Mouse (Mus musculus): Measurements from ENCODE around the gene Repin1. TPM values are rescaled to one million over a fixed set of nuclear protein-coding genes. Genes with fewer than 3 reads are reported as not detected.

Gene Repin1
- total and polyA plus RNA-seq, 3 experiments = not detected

DNA sequence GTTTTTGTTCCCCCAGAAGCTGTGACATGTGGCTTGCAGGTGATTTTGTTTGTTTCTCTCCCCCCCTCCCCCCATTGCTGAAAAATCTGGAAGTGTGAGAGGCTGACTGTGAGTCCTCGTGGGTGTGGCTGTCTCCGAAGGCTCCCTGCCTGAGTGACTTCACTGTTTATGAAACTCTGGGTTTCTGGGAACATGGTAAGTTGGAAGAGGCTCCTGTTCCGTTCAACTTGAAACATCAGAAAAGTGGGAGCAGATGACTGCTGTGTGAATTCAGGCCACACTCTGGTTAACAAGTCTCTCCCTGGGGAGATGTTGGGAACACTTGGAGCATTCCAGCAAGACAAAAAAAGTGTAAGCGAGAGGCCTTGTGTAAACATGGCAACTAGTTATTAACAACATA lies 46.8 kb upstream of the Repin1 start:
- Histone ChIP-seq H3K9ac (ENCODE audit: control insufficient read depth, low read depth, low read length, poor library complexity, severe bottlenecking) (no peak overlapping the region), H3K36me3 (ENCODE audit: control insufficient read depth in 1 of 2, insufficient read depth in 2 of 2, low read length in 2 of 2) (no peaks in the 10 kb centered on the region), H3K27ac (ENCODE audit: control insufficient read depth, low read depth, low read length) (no peak overlapping the region), H3K27me3 (ENCODE audit: control insufficient read depth in 1 of 2, insufficient read depth in 2 of 2, low read length in 2 of 2) (no peaks in the 10 kb centered on the region), H3K79me2 (ENCODE audit: control insufficient read depth, insufficient read depth, low read length, poor library complexity) (no peaks in the 10 kb centered on the region), H3K9me3 (replicated peaks; ENCODE audit: insufficient read depth, low read length) (no peaks in the 10 kb centered on the region), H3K4me3 (ENCODE audit: control insufficient read depth in 1 of 2, insufficient read depth in 1 of 2, low read depth in 2 of 2, low read length in 2 of 2) (no peak overlapping the region), H3K4me1 (ENCODE audit: control insufficient read depth in 1 of 2, insufficient read depth in 2 of 2, low read length in 2 of 2) (no peaks in the 10 kb centered on the region)
- DNase-seq (ENCODE audit: low read depth, low spot score) = no peak
- TF ChIP-seq MEF2A (IDR thresholded peaks at IDR 0.05; ENCODE audit: extremely low read depth, insufficient replicate concordance, low read depth, low read length, poor library complexity, severe bottlenecking) (no peak), ZMIZ1 (IDR thresholded peaks at IDR 0.05; ENCODE audit: low read depth, low read length) (no peak), GABPA (IDR thresholded peaks at IDR 0.05; ENCODE audit: low read depth, low read length) (no peak), BHLHE40 (IDR thresholded peaks at IDR 0.05; ENCODE audit: borderline replicate concordance, low read depth, low read length) (no peak), HCFC1 (IDR thresholded peaks at IDR 0.05; ENCODE audit: low read depth, low read length) (no peak), RCOR1 (IDR thresholded peaks at IDR 0.05; ENCODE audit: low read depth, low read length) (no peak), NELFE (IDR thresholded peaks at IDR 0.05; ENCODE audit: low read depth, low read length) (no peak), MAZ (IDR thresholded peaks at IDR 0.05; ENCODE audit: low read depth, low read length) (no peak), USF1 (IDR thresholded peaks at IDR 0.05; ENCODE audit: low read depth, low read length) (no peak), SIN3A (IDR thresholded peaks at IDR 0.05; ENCODE audit: low read length) (no peak), UBTF (IDR thresholded peaks at IDR 0.05; ENCODE audit: borderline replicate concordance, insufficient read depth, low read depth, low read length) (no peak), MAFK (IDR thresholded peaks at IDR 0.05; ENCODE audit: borderline replicate concordance, low read depth, low read length) (no peak), ZNF384 (IDR thresholded peaks at IDR 0.05; ENCODE audit: low read depth, low read length) (no peak)

DNA sequence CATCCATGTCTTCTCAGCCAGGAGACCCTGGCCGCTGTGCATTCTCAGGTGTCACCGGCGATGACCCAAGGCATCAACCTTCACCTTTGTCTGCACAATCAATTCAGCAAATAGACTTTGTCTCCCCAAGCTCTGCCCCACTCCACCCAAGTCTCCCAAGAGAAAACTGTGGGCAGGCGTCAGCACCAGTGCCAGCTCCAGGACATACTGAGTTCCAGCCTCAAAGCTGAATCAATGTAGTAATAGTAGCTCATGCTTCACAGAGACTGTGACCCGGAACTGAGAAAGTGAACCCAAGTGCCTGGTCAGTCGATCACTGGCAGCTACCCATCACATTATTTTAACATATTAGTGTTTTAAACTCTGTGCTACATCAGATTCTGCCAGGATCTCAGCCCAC lies 45.4 kb upstream of the Repin1 start:
- H3K9ac ChIP-seq (ENCODE audit: control insufficient read depth, low read depth, low read length, poor library complexity, severe bottlenecking) = no peak overlapping the region
- no peak overlapping the region for H3K4me3 ChIP-seq (ENCODE audit: control insufficient read depth in 1 of 2, insufficient read depth in 1 of 2, low read depth in 2 of 2, low read length in 2 of 2)
- H3K27me3 ChIP-seq (ENCODE audit: control insufficient read depth in 1 of 2, insufficient read depth in 2 of 2, low read length in 2 of 2) = no peaks in the 10 kb centered on the region
- no peaks in the 10 kb centered on the region for H3K79me2 ChIP-seq (ENCODE audit: control insufficient read depth, insufficient read depth, low read length, poor library complexity)
- no peak overlapping the region for H3K27ac ChIP-seq (ENCODE audit: control insufficient read depth, low read depth, low read length)
- no peaks in the 10 kb centered on the region for H3K9me3 ChIP-seq (replicated peaks; ENCODE audit: insufficient read depth, low read length)
- H3K36me3 ChIP-seq (ENCODE audit: control insufficient read depth in 1 of 2, insufficient read depth in 2 of 2, low read length in 2 of 2) = no peaks in the 10 kb centered on the region
- no peak for TF ChIP-seq MXI1 (IDR thresholded peaks at IDR 0.05; ENCODE audit: low read depth, low read length)
- no peak for TF ChIP-seq CTCF (IDR thresholded peaks at IDR 0.05 in 2 of 3, conservative IDR thresholded peaks at IDR 0.05 in 1 of 3; ENCODE audit: control insufficient read depth in 1 of 3, insufficient read depth in 1 of 3, low read depth in 2 of 3, low read length in 3 of 3, poor library complexity in 1 of 3, severe bottlenecking in 1 of 3)
- TF ChIP-seq MYB (IDR thresholded peaks at IDR 0.05; ENCODE audit: low read depth, low read length) = no peak
- no peak for TF ChIP-seq KAT2A (conservative IDR thresholded peaks at IDR 0.05; ENCODE audit: low read depth, low read length)
- TF ChIP-seq USF2 (IDR thresholded peaks at IDR 0.05; ENCODE audit: borderline replicate concordance in 1 of 2, insufficient read depth in 1 of 2, low read depth in 1 of 2, low read length in 2 of 2) = no peak
- no peak for TF ChIP-seq UBTF (IDR thresholded peaks at IDR 0.05; ENCODE audit: borderline replicate concordance, insufficient read depth, low read depth, low read length)
- TF ChIP-seq BHLHE40 (IDR thresholded peaks at IDR 0.05; ENCODE audit: borderline replicate concordance, low read depth, low read length) = no peak
- no peak for TF ChIP-seq MAZ (IDR thresholded peaks at IDR 0.05; ENCODE audit: low read depth, low read length)
- TF ChIP-seq EP300 (IDR thresholded peaks at IDR 0.05; ENCODE audit: low read depth in 1 of 2, low read length in 2 of 2) = no peak
- no peak for TF ChIP-seq POLR2AphosphoS2 (IDR thresholded peaks at IDR 0.05; ENCODE audit: low read length)
- TF ChIP-seq MYC (IDR thresholded peaks at IDR 0.05; ENCODE audit: low read depth, low read length) = no peak
- no peak for TF ChIP-seq JUND (IDR thresholded peaks at IDR 0.05; ENCODE audit: low read depth, low read length)
- no peak for TF ChIP-seq ZMIZ1 (IDR thresholded peaks at IDR 0.05; ENCODE audit: low read depth, low read length)
- TF ChIP-seq RAD21 (IDR thresholded peaks at IDR 0.05; ENCODE audit: low read depth, low read length) = no peak
- TF ChIP-seq TAL1 (IDR thresholded peaks at IDR 0.05; ENCODE audit: low read length) = no peak
- TF ChIP-seq E2F4 (IDR thresholded peaks at IDR 0.05; ENCODE audit: borderline replicate concordance, low read depth, low read length) = no peak
- no peak for DNase-seq (ENCODE audit: low read depth, low spot score)
- H3K4me1 ChIP-seq (ENCODE audit: control insufficient read depth in 1 of 2, insufficient read depth in 2 of 2, low read length in 2 of 2) = no peaks in the 10 kb centered on the region
